Mouse (Mus musculus): Measurements from ENCODE around the gene Mettl22.

Mettl22 gene

DNA sequence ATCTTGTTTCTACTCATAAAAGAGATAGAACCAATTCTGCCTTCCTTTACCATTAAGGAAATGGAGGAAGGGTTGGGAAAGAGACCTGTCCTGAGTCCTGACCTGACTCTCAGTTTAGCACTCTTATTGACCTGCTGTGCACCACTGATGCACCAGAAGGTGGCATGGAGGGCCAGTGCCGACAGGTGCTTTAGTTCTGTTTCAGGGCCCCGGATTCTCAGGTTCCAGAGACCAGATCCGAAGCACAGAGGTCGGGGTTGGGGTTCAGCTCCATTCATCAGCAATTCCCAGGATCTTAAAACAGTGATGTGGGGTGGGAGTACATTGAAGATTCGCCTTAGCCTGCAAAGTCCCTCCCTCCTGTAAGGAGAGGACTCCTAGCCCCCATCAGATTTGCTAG is 42.2 kb downstream of the Mettl22 start:
- no peak for DNase-seq (ENCODE audit: low spot score)

DNA sequence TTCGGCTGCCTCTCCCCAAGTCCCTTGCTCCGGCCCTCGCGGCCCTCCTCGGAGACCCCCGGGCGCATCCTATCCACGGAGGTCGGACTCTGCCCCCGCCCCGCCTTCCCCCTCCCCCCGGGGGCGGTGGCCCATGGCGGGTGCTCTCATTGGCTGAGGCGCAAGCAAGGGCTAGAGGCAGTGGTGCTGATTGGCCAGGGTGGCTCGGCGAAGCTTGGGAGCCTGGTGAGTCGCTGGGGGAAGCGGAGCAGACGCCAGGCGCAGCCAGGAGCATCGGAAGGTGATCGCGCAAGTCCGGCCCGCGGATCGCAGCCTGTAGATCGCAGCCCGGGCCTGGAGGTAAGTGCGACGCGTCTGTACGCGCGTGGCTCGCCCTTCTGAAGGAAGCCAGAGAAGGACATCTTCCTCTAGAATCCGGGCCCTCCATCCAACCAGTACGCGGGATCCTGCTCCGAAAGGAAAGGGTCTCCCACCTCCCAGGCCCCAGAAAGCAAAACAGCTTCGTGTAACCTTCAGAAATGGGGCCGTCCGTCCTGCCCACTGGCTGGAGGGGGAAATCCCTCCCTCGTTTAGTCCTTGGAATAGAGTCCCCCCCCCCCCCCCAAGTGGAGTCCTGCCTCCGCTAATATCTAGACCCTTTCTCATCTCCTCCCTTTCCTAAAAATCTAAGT is 42.8 kb downstream of the Mettl22 start, which contains the start of gene Abat:
Gene Abat, plus strand, starts transcription at position 194 of the 671 bp plus-strand sequence.
- peak; percentile 73 for DNase-seq (ENCODE audit: low spot score)

DNA sequence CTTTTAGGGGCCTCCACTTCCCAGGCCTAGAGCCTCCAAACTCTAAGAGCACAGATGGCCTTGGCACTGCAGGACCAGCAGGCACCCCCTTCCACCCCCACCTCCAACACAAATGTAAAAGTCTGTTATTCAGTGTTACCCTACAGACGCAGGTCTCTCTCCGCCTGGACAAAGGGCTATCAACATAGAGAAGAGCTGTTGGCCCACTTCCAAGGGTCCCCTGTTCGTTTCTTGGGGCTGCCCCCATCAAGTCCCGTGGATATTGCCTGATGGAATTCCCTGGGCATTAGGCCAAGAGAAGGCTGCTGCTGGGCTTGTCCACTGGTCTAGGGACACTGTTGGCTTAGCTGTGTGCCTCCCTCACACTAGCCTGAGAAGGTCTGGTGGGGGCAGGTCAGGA is 43.6 kb downstream of the Mettl22 start:
- DNase-seq (ENCODE audit: low spot score): no peak

DNA sequence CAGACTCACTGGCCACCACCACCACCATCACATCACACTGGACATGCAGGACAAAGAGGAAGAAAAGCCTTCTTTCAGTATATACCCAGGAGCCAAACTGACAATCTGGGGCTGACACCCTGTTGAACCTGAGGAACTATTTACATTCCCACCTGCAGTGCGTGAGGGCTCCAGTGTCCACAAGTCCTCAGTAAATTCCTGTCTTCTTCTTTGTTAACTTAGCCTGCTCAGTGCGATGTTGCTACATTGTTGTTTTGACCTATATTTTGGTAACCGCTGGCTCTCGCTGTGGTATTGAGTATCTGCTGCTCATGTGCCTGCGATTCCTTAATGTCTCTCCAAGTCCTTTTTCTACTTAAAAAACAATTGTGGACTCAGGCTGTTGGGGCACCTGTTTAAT is 49.9 kb downstream of the Mettl22 start:
- DNase-seq (ENCODE audit: low spot score): no peak

DNA sequence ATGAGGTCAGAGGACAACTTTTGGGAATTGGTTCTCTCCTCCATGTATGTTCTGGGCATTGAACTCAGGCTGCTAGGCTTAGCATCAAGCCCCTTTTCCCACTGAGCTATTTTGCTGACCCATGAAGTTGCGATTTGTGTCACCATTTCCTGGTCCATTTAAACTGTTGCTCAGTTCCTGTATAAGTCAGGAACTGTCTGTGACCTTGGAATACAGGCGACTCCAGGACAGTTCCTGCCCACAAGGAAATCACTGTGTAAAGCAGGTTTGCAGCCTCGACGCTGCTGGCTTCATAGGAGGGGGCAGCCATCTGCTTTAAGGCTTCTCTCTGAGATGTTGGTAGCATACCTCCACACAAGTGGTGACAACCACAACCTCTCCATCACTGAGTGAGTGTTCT is 50.7 kb downstream of the Mettl22 start:
- DNase-seq (ENCODE audit: low spot score): no peak

DNA sequence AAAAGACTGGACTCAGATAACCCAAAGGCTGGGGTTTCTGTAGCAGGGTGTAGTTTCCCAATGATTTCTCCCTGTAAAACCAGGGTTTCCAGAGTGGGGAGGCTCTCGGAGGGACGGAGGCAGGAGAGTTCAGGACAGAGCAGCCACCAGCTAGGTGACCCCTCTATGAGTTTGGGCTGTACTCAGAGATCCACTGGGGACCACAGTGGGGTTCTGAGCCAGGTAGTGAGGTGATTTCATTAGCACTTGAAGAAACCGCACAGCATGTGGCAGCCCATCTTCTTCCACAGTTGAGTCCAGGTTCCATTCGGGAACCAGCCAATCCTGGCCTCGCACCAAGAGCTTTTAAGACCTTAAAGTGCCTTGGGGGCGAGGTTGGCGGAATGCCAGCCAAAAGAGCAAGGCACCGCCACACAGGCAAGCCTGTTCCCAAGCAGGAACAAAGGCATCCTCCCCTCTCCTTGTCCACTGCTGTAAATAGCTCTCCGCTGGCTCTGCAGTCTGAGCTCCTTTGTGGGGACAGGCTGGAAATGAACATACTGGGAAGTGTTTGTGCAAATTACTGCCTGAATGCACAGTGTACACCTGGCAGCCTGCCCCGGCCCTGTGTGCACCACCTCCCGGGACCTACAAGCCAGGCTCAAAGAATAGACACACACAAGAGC is 53.0 kb downstream of the Mettl22 start:
- no peak for DNase-seq (ENCODE audit: low spot score)

DNA sequence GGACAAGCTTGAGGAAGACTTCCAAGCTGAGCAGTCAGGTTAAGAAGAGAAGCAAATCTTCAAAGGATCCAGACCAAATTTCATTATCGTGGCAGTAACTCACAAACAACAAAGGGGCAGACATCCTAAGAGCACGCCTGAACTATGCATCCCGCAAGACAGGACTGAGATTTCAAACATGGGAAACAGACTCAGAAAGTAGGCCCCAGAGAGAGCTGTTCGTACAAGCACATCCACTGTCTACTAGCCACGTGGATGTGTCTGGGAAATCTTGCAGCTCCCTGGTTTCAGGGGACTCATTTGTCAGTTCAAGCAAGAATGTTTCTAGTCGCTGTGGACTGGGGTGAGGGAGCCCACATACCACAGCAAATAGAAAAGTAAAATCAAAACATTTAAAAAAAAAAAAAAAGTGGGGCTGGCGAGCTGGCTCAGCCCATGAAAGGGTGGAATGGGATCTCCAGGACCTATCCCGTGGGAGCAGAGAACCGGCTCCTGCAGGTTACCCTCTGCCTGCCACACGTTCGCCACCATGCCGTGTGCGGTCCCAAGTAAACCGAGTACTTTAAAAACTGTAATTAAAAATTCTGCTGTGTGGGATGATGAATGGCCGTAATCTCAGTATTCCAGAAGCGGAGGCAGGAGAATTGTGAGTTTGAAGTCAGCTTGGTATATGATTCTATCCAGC is 53.7 kb downstream of the Mettl22 start:
- DNase-seq (ENCODE audit: low spot score): no peak

DNA sequence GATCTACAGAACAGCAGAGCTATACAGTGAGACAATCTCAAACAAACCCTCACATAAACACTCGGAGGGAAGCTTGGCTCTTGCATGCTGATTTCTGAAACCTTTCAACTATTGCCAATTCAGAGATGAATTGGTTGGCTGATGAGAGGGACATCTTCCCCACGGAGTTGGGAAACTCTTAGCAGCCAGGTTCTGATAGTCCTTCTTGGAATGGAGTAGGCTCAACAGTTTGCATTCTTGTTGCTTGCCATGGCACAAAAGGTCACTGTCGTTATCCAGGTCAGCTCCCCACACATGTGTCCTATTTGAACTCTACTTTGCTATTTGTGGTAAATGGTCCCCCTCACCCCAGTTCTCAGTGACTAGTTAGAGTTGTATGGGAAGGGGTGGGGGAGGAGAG is 54.7 kb downstream of the Mettl22 start:
- DNase-seq (ENCODE audit: low spot score): no peak

DNA sequence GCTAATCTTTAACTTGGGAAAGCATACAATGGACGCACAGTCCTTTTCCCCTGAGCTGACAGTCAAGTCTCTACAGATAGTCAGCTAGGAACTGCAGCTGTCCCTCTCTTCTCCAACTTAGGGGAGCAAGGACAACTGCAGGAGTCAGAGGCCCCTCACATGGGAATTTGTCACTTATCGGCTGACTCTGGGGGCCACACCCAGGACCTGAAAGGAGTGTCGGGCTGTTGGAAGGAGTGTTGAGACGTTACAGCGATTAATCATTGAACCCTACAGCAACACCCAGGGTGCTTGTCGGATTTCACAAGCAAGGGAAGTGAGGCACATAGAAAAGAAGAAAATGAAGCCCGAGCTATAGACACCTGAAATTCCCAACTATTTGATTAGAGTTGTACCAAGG is 55.3 kb downstream of the Mettl22 start:
- no peak for DNase-seq (ENCODE audit: low spot score)

DNA sequence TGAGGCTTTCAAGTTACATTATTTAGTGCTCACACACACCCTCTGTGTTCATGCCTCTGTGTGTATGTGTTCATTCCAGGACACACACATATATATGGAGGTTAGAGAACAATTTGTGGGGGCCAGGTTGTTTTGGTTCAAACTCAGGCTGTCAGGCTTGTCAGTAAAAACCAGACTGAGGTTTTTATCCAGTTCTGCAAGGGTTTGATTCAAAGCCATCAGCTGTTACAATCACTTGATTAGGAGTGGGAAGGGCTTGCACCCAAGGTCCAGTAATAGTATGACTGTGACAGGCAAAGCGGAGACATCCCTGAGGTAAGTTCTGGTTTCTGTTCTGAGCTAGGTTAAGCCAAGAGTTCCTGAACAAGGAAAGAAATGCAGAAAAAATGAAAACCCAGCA is 58.8 kb downstream of the Mettl22 start:
- DNase-seq (ENCODE audit: low spot score): no peak

DNA sequence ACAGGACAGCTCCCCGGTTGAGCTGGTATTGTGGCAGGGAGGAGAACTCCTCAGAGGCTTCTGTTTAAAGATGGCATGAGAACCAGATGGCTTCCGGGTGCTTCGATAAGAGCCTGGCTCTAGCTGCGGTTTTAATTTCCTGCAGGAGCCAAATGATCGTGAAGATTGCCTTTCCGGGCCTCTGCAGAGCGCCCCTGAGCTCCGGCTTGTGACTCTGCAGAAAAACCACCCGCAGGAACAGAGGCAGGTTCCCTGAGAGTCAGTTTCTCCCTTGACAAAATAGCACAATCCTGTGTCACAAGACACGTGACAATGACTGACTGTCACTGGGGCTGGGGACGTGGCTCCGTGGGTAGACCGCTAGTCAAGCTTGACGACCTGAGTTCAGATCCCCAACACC is 59.4 kb downstream of the Mettl22 start:
- DNase-seq (ENCODE audit: low spot score): no peak

DNA sequence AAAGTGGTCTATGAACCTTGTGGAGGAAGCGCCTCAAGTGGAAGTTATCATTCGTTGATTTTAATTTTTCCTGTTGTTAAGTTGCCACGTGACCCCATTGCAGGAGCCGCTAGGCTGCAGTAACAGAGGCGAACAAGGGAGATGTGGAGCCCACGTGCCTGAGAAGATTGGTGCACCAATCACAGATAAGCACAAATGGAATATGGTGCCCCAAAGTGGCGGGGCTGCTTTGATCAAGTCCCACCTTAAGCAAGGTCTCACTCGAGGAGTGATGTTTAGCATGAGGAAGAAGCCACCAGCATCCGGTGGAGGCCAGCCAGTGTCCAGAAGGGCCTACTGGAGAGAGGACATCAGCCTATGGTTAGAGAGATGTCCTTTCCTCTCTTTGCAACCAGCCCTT is 61.9 kb downstream of the Mettl22 start:
- no peak for DNase-seq (ENCODE audit: low spot score)

DNA sequence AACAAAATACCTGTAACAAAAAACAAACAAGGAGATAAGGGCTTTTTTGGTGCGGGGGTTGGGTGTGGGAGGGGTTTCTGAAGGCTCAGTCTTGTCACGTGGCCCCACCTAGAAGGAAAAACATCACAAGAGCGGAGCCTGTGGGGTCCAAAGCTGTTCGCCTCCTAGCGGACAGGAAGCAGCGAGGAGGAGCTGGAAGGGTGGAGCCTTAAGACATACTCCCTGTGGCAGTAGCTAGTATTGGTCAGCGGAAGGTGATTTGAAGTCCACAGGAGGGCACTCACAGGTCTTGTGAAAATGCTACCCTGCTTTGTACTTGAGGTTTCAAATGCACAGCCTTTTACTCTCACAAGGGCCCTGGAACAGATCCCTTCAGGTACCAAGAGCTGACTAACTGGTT is 62.3 kb downstream of the Mettl22 start:
- DNase-seq (ENCODE audit: low spot score): no peak

DNA sequence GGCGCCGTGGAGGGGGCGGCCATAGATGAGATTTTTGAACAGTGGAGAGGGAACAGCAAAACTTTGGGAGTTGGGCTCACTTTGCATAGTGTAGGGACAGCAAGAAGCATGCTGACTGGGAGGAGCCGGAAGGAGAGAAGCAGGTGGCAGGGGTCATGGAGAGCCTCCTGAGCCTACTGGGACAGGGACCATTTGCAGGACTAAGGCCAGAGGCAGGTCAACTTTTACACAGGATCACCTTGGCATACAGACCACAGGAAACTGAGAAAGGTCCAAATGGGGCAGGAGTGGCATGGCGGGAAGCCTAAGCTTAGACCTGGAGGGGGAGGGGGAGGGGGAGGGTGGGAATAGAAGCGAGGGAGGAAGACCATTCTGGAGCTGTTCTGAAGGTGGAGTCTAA is 62.9 kb downstream of the Mettl22 start:
- no peak for DNase-seq (ENCODE audit: low spot score)

DNA sequence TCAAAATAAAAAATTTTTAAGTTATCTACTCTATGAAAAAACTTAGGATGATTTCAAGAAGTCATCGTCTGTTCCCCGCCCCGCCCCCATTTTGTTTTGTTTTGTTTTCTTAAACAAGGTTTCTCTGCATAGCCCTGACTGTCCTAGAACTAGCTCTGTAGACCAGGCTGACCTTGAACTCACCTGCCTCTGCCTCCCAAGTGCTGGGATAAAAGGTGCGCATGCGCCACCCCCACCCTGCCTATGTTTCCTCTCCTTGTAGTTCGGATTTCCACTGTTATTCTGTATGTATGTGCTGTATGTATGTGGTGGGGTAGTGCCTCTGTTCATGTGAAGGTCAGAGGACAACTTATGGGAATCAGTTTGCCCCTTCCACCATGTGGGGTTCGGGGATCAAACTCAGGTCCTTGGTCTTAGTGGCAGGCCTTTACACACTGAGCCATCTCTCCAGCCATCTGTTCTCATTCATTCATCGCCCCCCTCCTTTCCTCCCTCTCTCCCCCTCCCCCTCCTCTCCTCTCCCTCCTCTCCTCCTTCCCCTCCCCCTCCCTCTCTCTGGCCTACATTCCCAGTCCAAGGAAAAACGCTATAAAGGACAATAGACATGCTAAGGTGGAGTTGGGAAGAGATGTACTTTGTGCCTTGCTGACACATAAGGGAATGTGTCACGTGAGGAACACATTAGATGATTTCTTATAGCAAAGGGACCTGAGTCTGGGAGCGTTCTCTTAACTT is 64.0 kb downstream of the Mettl22 start:
- no peak for DNase-seq (ENCODE audit: low spot score)

DNA sequence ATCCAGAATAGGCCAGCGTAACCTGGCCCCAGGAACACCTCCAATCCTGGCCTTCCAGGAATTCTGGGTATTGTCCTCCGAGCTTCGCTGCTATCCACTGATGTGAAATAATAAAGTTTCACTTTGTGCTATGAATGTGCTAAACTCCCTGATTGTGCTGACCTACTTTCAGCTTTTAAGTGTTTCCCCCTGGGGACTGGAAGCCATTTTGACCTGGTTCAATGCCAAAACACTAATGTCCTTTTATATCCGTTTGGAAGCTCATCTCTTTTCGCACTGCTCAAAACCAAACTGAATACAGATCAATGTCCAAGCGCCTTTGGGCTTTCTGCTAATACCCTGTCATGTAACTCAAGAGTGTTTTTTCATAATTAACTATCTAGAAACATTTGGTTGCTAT is 64.8 kb downstream of the Mettl22 start:
- DNase-seq (ENCODE audit: low spot score): no peak

DNA sequence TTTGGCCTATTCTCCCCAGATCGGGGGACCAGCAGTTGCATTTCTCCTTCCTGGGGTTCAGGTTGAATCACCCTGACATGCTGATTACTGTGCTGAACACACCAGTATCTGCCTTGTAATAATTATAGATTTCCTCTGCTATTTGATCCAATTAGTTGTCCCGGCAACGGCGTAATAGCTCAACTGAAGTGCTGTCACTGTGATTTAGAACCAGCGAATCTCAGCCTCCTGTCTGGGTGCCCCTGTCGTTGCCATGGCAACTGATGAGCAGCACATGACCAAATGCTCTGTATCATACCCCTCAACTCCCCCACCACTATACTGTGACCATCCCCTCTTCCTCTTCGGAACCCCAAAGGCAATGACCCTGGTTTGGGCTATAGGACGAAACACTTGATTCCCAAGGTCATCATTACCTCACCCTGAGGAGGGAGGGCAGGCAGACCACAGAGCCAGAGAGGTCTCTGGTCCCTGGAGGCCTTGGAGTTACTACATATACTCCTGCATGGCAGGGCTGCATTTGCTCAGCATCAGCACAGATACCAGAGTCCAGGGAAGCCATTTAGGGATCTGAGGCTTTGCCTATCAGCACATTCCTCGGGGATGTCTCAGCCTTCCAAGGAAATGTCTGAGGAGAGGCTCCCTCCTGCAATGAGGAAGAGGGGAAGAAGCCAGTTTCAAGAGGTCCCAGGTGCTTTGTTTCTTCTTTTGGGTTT is 68.7 kb downstream of the Mettl22 start:
- DNase-seq (ENCODE audit: low spot score): no peak
